In the genomic region with DNA sequence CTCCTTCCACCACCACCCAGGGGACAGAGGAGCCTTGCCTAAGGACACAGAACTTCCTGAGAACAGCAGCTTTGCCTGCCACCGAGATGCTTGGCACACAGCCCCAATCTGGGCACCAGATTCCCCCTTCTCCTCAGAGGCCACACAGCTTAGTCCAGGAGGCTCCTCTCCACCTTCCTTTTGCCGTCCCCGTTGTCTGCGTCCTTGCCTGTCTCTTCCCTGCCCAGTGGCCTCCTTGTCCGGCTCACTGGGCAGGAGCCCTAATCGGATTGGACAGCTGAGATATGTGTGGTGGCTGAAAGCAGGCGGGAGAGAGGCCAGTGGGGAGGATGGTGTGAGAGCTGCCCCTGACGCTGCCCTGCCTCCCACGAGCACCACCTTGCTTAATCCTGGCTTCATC, we compare ENCODE assay signal across 9 mouse cellular contexts. TPM values are rescaled to one million over a fixed set of nuclear protein-coding genes. Genes with fewer than 3 reads are reported as not detected.
DNase-seq lines count a peak whose midpoint lies in the region; ATAC-seq and TF ChIP-seq lines count a peak whose summit lies in the region.
"Had no signal": no experiment of that assay in that cellular context is flagged by ENCODE, and none has a peak within 500 bp of the region (broad histone marks: within the 10 kb centered on the region; RNA-seq: fewer than 3 reads in every experiment).

No protein-coding gene starts in this region.

- H3K9ac ChIP-seq in lung, embryonic 16.5 days (ENCODE audit: low read length), result peak overlapping the region; percentile 82
- peak overlapping the region; percentile 59 for H3K9ac ChIP-seq in hindbrain, embryonic 16.5 days (ENCODE audit: low read depth, low read length)
- H3K9ac ChIP-seq: liver, embryonic 13.5 days had no signal

- WGBS in lung, embryonic 16.5 days, result 14% methylated on average over 9 of the region's 9 CpGs
- WGBS in hindbrain, embryonic 16.5 days, result 8% methylated on average over 9 of the region's 9 CpGs

- H3K9me3 ChIP-seq in lung, embryonic 16.5 days (ENCODE audit: control insufficient read depth, low read length), result no peaks in the 10 kb centered on the region
- no peaks in the 10 kb centered on the region for H3K9me3 ChIP-seq in hindbrain, embryonic 16.5 days (ENCODE audit: control insufficient read depth, low read length)
- H3K9me3 ChIP-seq: liver, embryonic 13.5 days had no signal

- H3K4me2 ChIP-seq in lung, embryonic 16.5 days (ENCODE audit: low read depth, low read length), result peak overlapping the region; percentile 61
- H3K4me2 ChIP-seq in hindbrain, embryonic 16.5 days (ENCODE audit: low read length), result peak overlapping the region; percentile 71
- H3K4me2 ChIP-seq in myocyte (ENCODE audit: low read depth), result peak overlapping the region; percentile 92

- peak overlapping the region; percentile 95 for H3K27ac ChIP-seq in lung, embryonic 16.5 days (ENCODE audit: low read length)
- no peak overlapping the region for H3K27ac ChIP-seq in cortical plate, adult 2 months (ENCODE audit: insufficient read depth, low read length)
- peak overlapping the region; percentile 48 for H3K27ac ChIP-seq in hindbrain, embryonic 16.5 days (ENCODE audit: low read depth, low read length)

- TF ChIP-seq CTCF in cortical plate, adult 2 months (IDR thresholded peaks at IDR 0.05; ENCODE audit: extremely low read depth, insufficient read depth, low read length), result no peak

- no peaks in the 10 kb centered on the region for H3K79me2 ChIP-seq in myocyte (ENCODE audit: control insufficient read depth, insufficient read depth)

- no peaks in the 10 kb centered on the region for H3K27me3 ChIP-seq in lung, embryonic 16.5 days (ENCODE audit: control insufficient read depth, insufficient read depth, low read depth, low read length)
- H3K27me3 ChIP-seq in hindbrain, embryonic 16.5 days (replicated peaks; ENCODE audit: control insufficient read depth, insufficient read depth, low read length), result no peaks in the 10 kb centered on the region
- H3K27me3 ChIP-seq in myocyte (ENCODE audit: control insufficient read depth, insufficient read depth, insufficient read length), result no peaks in the 10 kb centered on the region

- peak overlapping the region; percentile 67 for H3K4me3 ChIP-seq in lung, embryonic 16.5 days (ENCODE audit: low read length)
- peak overlapping the region; percentile 71; the same call in 1 of the 2 replicates for H3K4me3 ChIP-seq in cortical plate, adult 2 months (ENCODE audit: insufficient read depth, low read length)
- H3K4me3 ChIP-seq in hindbrain, embryonic 16.5 days (ENCODE audit: low read length), result peak overlapping the region; percentile 21
- no peak overlapping the region for H3K4me3 ChIP-seq in myocyte
- H3K4me3 ChIP-seq: liver, embryonic 13.5 days had no signal

- no peak for ATAC-seq in lung, embryonic 16.5 days (ENCODE audit: low read depth)
- no peak for ATAC-seq in hindbrain, embryonic 16.5 days
- ATAC-seq in activated CD4-positive, CD25-positive, alpha-beta regulatory T cell, adult 4 months, result no peak

- H3K4me1 ChIP-seq in lung, embryonic 16.5 days (replicated peaks; ENCODE audit: control insufficient read depth, insufficient read depth, low read length), result peaks cover 86% of the 10 kb centered on the region
- H3K4me1 ChIP-seq in cortical plate, adult 2 months (ENCODE audit: control insufficient read depth, insufficient read depth, low read length), result peaks cover 9% of the 10 kb centered on the region; the same call in 1 of the 2 replicates
- H3K4me1 ChIP-seq in hindbrain, embryonic 16.5 days (ENCODE audit: control insufficient read depth, insufficient read depth, low read depth, low read length), result peaks cover 74% of the 10 kb centered on the region

- H3K36me3 ChIP-seq in lung, embryonic 16.5 days (ENCODE audit: control insufficient read depth, insufficient read depth, low read length), result no peaks in the 10 kb centered on the region
- no peaks in the 10 kb centered on the region for H3K36me3 ChIP-seq in hindbrain, embryonic 16.5 days (ENCODE audit: control insufficient read depth, insufficient read depth, low read length)
- no peaks in the 10 kb centered on the region for H3K36me3 ChIP-seq in myocyte (ENCODE audit: control insufficient read depth, insufficient read depth)

- no peak overlapping the region for H3ac ChIP-seq in myocyte (ENCODE audit: control insufficient read depth, insufficient read length)

- no peak for DNase-seq in lung, postnatal 36 days
- DNase-seq in right cerebral cortex, adult 18-20 months, result no peak
- DNase-seq in thymus, postnatal 10 days (ENCODE audit: low spot score in 2 of 2), result no peak
- DNase-seq: liver, embryonic 13.5 days had no signal

- no peak for TF ChIP-seq POLR2A in cortical plate, adult 2 months (IDR thresholded peaks at IDR 0.05; ENCODE audit: extremely low read depth, insufficient read depth, low read length)
- no peak for TF ChIP-seq POLR2A in myocyte (IDR thresholded peaks at IDR 0.05; ENCODE audit: insufficient read length, low read depth)

TF ChIP-seq in myocyte, 11 proteins besides CTCF, POLR2A, EP300 and RAD21:
- TF ChIP-seq CEBPB (IDR thresholded peaks at IDR 0.05; ENCODE audit: insufficient read depth, poor library complexity, severe bottlenecking) (no peak), TCF12 (IDR thresholded peaks at IDR 0.05; ENCODE audit: insufficient read depth, poor library complexity, severe bottlenecking) (no peak), REST (IDR thresholded peaks at IDR 0.05; ENCODE audit: insufficient read depth, insufficient read length) (no peak), MYOD1 (IDR thresholded peaks at IDR 0.05; ENCODE audit: control insufficient read depth in 1 of 3, insufficient read length in 2 of 3, low read depth in 2 of 3) (peak in 1 of 3 experiments; percentile 47), POLR2AphosphoS2 (IDR thresholded peaks at IDR 0.05; ENCODE audit: insufficient read length, low read depth) (peak; percentile 36), USF1 (IDR thresholded peaks at IDR 0.05; ENCODE audit: low read depth) (no peak), TCF3 (IDR thresholded peaks at IDR 0.05; ENCODE audit: insufficient read length, low read depth) (no peak), MYOG (IDR thresholded peaks at IDR 0.05; ENCODE audit: control insufficient read depth in 1 of 3, insufficient read depth in 1 of 3, insufficient read length in 2 of 3, low read depth in 2 of 3) (peak in 1 of 3 experiments; percentile 23), SRF (IDR thresholded peaks at IDR 0.05; ENCODE audit: control insufficient read depth, insufficient read length, low read depth) (no peak), E2F4 (IDR thresholded peaks at IDR 0.05; ENCODE audit: insufficient read depth) (no peak), MAX (IDR thresholded peaks at IDR 0.05; ENCODE audit: low read depth) (no peak)
TF ChIP-seq in myocyte: peak in this region for 3.

RNA-seq across cellular contexts. Expression of gene Rara, which starts 1.9 kb away (rescaled TPM):
- polyA plus RNA-seq in lung, embryonic 16.5 days (2015; fragmentation: Nextera tagmentation; extraction: Ambion mirVana), result 35.4 and 37.2 TPM in 2 replicates
- polyA plus RNA-seq in cortical plate, adult 2 months (2012; rRNA removed), result 6.3 and 6.8 TPM in 2 replicates
- polyA plus RNA-seq in hindbrain, embryonic 16.5 days (2015; fragmentation: Nextera tagmentation; extraction: Ambion mirVana), result 12.1 and 16.7 TPM in 2 replicates
- polyA plus RNA-seq in myocyte (2012; fragmentation: generic; extraction: Trizol), result 27.3 TPM
- polyA plus RNA-seq in activated CD4-positive, CD25-positive, alpha-beta regulatory T cell, adult 4 months (2017; shearing (Covaris generic)), result 10 to 100 TPM in 1 of 2 experiments, 1 to 10 TPM in 1; 9.0 to 13.7 TPM

RNA-seq across cellular contexts. Expression of gene Cdc6, which starts 21.9 kb away (rescaled TPM):
- polyA plus RNA-seq in lung, embryonic 16.5 days (2015; fragmentation: Nextera tagmentation; extraction: Ambion mirVana), result 34.0 and 38.3 TPM in 2 replicates
- polyA plus RNA-seq in cortical plate, adult 2 months (2012; rRNA removed), result 0.40 and 0.56 TPM in 2 replicates
- 4.6 and 6.3 TPM in 2 replicates for polyA plus RNA-seq in hindbrain, embryonic 16.5 days (2015; fragmentation: Nextera tagmentation; extraction: Ambion mirVana)
- 2.6 TPM for polyA plus RNA-seq in myocyte (2012; fragmentation: generic; extraction: Trizol)
- 10 to 100 TPM; 10.1 to 17.7 TPM for polyA plus RNA-seq in activated CD4-positive, CD25-positive, alpha-beta regulatory T cell, adult 4 months (2017; shearing (Covaris generic))

RNA-seq across cellular contexts. Expression of gene Gjd3, which starts 53.3 kb away (rescaled TPM):
- 0.31 TPM in 1 of 2 replicates, not detected in the other for polyA plus RNA-seq in lung, embryonic 16.5 days (2015; fragmentation: Nextera tagmentation; extraction: Ambion mirVana)
- 3.4 and 3.5 TPM in 2 replicates for polyA plus RNA-seq in cortical plate, adult 2 months (2012; rRNA removed)
- polyA plus RNA-seq in hindbrain, embryonic 16.5 days (2015; fragmentation: Nextera tagmentation; extraction: Ambion mirVana), result 2.0 and 3.0 TPM in 2 replicates
- polyA plus RNA-seq in myocyte (2012; fragmentation: generic; extraction: Trizol), result 0.05 TPM
- polyA plus RNA-seq in activated CD4-positive, CD25-positive, alpha-beta regulatory T cell, adult 4 months (2017; shearing (Covaris generic)), result under 1 TPM in 1 of 2 experiments, not detected in 1; 0.41 TPM
- polyA plus RNA-seq: liver, embryonic 13.5 days had no signal
